Mouse (Mus musculus) G1E (cell line): ENCODE data around the gene Ppp2r5e.

Experiments
- CTCF ChIP-seq: IDR thresholded peaks from 2 replicates; pipeline ENCODE4 v1.5.1; 2012; ENCODE audit warnings: low read depth, low read length, inconsistent platforms, mixed read lengths
- GATA1 ChIP-seq: IDR thresholded peaks from 2 replicates; pipeline ENCODE4 v1.6.1; 2012; ENCODE audit warnings: borderline replicate concordance, low read length, inconsistent platforms, mixed read lengths
- TAL1 ChIP-seq: conservative IDR thresholded peaks from 2 replicates; pipeline ENCODE4 v1.6.1; 2012; ENCODE audit warnings: low read depth, low read length, inconsistent platforms, mixed read lengths

- no peak for TF ChIP-seq CTCF
- no peak for TF ChIP-seq GATA1
- no peak for TF ChIP-seq TAL1
Measured at GRCm38 (mm10) chr12:75596154-75597002, at the start of gene Ppp2r5e.
